Mouse (Mus musculus): ENCODE results near the gene Usp7.

DNA sequence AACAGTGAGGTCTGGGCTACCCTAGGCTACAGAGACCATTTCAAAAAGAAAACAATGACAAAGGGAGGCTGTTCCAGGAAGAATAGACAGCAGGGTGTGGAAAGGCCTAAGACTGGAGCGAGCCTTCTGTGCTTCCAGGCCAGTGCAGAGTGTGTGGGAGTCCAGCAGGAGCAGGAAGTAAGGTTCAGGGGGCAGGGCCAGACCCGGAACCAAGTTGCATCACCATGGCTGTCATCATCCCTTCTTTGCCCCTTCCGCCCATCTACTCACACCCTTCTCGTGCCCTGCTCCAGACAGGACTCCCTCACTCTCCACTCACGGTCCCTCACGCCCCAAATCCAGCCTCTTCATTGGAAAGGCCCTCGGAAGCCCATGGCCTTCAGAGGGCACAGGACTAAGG is 124.8 kb downstream of the Usp7 start:
- no peak for TF ChIP-seq GATA1 (IDR thresholded peaks at IDR 0.05; ENCODE audit: borderline replicate concordance, low read length)
- TF ChIP-seq FLI1 (IDR thresholded peaks at IDR 0.05; ENCODE audit: low read length): no peak
